Mouse (Mus musculus): ENCODE measurements around the gene Rnf180.
"Not testable (repeated sequence)": the region's sequence is repeated elsewhere in the genome, so short reads cannot be mapped to it uniquely, and the experiment has no call there.

Rnf180 gene

DNA sequence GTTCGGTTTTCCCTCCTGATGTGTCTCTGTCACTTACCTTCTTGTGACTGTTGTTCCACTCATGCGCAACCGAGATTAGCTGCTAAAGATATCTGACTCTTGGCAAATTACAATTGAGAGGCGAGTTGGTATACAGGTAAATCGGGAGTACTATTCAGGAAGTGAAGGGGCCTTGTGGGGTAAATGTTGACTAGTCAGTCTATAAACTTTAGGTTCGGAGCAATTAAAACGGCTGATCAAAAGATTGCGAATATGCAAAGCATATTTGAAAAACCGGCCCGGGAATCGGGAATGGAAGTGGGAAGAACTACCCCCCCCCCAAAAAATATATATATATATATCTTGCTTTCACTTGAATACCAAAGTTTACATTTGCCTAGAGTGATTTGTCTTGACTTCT, at the start of gene Rnf180:
Rnf180 (minus strand) TSS at position 101 of the 400 bp plus-strand sequence.
- no peak for DNase-seq (ENCODE audit: extremely low spot score)

DNA sequence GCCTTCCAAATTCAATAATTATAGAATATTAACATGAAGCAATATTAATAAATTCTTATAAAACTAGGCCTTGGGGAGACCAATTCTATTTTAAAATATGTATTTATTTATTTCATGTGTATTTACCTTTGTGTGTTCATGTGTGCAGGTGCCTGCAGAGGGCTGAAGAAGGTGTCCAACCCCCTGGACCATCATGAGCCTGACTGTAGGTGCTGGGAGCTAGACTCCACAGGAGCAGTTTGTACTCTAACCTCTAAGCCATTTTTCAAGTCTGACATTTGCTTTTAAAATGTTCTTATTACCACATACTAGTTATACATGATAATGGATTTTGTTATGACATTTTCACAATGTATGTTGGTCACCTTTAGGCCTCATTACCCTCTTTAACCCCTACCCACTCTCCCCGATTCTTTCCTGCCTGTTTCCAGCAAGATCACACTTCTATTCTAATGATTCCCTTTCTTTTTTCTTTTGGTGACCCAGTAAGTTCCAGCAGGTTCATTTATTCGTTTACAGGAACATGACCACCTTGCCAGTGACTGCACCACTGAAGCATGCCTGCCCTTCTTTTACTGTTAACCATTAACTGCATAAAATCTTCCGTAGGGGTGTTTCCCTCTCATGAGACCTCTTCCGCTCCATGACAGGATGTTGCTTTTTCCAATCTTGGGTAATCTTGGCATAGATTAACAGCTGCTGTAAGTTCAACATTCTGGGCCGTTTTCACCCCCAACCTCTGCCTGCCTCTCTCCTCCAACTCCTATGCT, 36.8 kb upstream of the Rnf180 start:
- no peak for DNase-seq (ENCODE audit: extremely low spot score)

DNA sequence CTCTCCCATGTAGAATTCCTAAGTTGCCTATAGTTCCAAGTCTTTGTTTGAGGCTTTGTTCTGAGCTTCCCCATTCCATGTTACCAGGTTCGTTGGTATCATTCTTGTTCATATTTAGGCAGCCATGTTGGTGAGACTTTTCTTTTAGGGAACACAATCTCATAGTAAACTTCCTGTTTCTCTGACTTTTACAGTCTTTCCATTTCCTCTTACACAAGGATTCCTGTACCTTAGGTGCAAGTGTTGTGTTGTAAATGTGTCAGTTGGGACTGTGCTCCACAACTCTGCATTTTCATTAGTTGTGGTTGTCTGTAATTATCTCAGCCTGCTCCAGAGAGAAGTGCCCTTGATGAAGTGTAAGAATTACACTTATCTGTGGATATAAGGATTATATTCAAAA, 32.3 kb upstream of the Rnf180 start:
- DNase-seq (ENCODE audit: extremely low spot score) = no peak

DNA sequence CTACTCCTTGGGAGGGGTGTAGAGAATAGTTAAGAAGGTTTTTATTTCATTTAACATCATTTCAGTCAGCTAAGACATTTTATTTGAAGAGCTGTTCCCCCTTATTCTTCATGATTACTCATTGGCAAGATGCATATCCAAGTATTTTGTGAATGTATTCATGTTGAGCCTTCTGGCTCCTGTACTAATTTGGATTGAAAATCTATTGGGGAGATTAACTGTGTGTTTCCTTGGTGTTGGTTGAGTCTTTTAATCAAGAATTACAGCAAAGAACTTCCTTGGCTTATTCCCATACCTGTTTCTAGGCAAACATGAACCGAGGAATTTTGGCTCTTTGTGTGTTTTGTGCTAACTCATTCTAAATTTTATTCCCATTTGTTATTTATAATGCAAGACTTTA, 22.3 kb upstream of the Rnf180 start:
- DNase-seq (ENCODE audit: extremely low spot score) = no peak

DNA sequence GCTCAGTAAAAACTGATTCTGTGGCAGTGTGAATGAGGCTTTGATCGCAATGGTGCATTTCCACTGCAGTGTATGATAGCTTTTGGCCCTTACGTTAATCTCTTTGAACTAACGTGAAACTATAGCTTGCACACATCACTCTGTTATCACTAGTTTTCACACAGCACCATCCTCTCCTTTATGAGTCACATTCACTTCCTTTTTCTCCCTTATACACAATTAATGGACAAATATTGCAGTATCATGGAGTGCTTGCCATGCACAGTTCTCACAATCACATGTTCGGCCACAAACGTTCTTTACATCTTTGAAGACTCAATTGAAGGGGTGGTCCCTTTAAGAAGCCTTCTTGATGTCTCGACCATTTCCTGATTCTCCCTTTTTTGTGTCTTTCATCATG, 21.4 kb upstream of the Rnf180 start:
- DNase-seq (ENCODE audit: extremely low spot score) = no peak

DNA sequence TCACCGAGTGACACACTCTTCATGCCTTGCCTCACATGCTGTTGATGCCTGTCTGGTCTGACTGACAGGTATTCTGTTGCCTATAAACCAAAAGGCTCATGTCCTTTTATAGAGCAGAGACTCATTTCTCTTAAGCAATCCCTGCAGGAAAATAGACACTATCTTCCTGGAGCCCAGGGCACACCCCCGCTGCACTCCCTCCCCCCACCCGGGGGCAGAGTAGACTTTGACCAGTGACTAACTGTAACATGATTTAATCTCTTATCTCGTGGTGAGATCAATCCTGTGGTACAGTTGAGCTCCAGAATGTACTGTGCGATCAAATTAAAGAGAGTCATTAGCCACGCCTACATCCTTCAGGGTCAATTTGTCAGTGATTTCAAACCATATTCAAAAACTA, 18.1 kb upstream of the Rnf180 start:
- DNase-seq (ENCODE audit: extremely low spot score) = no peak

DNA sequence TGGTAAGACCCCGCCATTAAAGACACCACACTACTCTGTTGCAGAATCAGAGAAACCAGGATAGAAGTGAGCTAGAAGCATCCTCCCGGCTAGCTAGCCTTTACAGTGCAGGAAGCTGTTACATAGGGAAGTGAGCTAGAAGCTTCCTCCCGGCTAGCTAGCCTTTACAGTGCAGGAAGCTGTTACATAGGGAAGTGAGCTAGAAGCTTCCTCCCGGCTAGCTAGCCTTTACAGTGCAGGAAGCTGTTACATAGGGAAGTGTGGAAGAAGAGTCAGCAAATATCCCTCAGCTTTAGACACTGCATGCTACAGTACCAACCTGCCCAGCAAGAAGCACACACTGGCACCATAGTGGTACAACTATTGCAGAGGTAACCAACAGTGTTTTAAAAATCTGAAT, 15.9 kb upstream of the Rnf180 start:
- not testable (repeated sequence) for DNase-seq (ENCODE audit: extremely low spot score)

DNA sequence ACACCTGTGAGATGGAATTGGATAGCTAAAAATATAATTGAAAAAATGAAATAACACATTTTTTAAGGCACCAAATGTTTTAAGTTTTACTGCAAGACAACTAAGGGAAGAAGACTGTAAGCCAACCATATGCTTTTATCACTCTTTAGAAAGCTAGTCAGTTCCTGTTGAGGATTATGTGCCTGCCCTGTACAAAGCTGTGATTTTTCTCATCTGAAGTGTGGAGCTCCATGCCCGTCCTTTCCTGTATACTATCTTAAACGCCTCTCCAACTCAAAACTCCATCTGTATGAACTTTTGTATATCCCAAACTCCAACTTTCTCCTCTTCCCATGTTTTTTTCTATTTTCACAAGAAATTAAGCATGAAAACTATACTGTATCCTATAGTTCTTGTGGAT, 10.9 kb upstream of the Rnf180 start:
- no peak for DNase-seq (ENCODE audit: extremely low spot score)

DNA sequence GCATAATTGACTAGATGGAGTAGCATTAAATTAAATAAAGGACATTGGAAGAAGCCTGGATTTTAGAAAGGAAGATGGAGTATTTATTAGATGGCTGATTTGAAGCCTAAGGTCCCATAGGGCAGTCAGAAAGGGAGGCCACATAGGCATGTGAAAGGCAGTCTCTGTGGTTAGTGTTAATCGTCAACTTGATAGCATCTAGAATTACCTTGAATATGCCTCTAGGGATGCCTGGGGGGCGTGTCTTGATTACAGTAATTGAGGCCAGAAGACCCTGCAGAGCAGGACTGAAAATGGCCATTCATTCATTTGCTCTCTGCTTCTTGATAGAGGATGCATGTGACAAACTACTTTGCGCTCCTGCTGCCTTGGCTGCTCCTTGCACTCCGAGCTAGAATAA, 9.4 kb upstream of the Rnf180 start:
- DNase-seq (ENCODE audit: extremely low spot score) = no peak

DNA sequence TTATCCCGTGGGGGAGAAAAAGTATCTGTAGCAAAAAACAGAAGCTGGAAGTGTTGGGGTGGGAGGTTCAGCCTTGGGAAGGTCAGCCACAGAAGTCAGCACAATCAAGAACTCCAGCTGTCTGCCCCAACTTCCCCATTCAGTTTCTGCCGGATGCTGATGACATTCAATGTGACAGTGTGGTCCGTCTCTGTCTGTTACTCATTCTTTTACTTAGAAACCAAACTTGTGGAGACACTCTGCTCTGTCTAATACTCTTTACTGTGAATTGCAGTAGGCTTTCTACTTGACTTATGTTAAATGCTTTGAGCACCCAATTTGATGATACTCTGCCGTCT, 5.4 kb upstream of the Rnf180 start:
- DNase-seq (ENCODE audit: extremely low spot score) = no peak

DNA sequence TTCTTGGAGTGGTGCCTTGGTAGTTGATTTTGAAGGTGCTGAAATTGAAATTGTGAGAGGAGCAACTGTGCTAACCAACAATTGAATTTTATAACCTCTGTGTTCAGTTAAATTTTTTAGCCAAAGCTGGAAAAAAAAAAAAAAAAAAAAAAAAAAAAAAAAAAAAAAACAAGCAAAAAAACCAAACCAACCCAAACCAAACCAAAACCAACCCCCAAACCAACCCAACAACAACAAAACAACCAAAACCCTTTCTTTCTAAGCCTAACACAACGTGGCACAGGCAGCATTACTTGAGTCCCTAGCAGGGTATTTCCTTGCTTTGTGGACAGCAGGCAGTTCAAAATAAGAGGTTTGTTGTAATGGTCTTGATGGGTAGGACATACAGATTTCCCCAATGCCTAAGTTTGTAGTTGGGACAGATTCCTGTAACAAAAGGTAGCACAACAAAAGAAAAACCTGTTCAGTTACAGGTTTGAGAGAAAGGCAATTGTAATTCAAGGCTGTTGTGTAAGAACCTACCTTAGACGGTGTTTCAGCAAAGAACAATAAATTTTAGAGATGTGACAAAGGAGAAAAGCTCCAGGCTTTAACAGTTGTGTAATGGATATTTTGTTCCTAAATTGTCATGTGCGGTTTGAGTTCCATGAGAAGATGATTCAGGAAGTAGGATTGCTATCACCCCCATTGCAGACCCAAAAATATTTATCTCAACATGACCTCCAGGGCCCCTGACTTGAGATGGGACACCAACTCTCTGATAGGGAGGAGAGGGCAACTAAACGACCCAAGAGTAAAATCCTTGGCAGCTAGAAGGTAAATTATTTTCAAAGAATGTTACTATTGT, 4.8 kb upstream of the Rnf180 start:
- DNase-seq (ENCODE audit: extremely low spot score) = no peak

DNA sequence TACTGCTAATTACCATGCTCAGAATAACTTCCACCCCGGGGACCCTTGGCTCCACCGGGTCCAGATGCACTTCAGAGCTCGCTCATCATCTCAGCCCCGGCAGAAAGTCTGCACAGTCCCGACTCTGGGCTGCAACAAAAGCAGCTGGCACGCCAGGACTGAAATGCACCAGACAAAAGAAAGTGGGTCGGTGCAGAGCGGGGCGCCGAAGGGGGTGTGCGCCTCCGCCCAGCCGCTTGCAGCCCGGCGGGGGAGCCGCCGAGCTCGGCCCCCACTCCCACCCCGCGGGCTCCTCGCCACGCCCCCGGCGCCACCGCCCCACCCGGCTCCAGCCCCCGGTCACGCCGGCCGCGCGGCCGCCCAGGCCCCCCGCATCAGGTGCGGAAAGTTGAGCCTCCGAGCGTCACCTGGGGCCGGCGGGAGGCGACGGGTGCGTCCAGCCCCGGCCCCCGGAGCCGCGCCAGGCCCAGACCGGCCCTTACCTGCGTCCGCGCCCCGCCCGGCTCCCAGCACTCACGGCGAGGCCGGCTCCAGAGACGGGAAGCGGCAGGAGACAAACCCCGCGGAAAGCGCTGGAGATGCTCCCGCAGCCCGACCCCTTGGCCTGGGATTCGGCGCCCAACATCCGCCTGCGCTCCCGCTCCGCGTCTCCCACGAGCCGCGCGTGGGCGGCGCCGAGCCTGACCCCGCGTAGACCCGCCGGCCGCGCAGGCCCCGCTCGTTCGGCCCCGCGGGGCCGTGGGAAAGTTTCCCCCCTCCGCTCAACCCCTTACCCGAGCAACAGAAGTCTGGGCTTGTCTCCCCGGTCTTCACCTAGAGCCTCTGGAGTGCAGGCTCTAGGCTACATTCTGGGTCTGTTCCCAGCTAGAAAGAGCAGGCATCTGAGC, 591 bp downstream of the Rnf180 start:
- DNase-seq (ENCODE audit: extremely low spot score) = peak; percentile 70

DNA sequence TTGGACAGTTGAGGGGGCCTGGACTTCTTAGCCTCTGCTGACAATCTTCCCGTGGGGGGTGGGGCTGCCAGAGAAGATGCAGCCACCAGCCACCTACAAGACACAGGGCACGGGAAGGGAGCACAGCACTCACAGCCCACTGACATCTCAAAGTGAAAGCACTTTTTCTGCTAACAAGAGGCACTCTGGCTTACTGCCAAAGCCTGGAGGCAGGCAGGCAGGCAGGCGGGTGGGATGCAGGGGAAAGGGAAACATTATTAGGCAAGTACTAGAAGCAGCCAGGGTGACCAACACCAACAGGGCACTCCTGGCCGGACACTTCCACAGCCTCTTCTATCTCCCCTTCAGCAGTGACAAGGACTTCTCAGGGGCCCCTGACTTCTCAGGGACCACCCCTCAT, 2.8 kb downstream of the Rnf180 start:
- no peak for DNase-seq (ENCODE audit: extremely low spot score)

DNA sequence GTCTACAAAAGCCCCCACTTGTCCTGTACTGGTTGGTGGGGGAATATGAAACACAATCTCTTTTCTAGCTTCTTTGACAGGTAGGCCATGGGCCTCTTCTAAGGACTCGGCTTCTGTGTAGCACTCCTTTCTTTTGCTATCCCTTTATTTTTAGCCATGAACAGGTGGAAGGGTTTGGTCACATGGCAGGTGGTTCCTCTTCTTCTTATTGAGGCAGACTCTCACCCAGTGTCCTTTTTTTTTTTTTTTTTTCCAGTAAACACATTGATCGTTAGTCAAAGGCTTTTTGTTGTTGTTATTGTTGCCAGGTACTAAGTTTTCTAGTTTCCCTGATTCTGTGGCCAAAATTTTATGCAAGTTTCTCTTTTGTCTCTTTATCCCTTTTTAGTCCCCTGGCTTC, 4.0 kb downstream of the Rnf180 start:
- no peak for DNase-seq (ENCODE audit: extremely low spot score)

DNA sequence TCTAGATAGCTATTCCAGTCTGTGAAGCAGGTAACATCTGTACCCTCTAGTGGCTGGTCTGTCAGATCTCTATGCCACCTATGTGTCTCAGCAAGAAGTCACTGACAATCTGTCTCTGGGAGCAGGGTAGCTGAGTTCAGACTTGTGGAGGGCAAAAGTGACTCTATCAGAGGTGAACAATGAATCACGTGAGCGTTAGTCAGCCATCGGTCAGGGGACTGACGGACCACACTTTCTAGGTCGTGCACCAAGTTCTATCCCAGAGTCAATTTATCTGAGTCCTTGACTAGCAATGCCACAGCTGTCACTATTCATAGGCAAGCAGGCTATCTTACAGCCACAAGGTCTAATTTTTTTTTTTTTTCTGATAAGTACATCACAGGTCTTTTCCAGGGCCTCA, 4.6 kb downstream of the Rnf180 start:
- no peak for DNase-seq (ENCODE audit: extremely low spot score)

DNA sequence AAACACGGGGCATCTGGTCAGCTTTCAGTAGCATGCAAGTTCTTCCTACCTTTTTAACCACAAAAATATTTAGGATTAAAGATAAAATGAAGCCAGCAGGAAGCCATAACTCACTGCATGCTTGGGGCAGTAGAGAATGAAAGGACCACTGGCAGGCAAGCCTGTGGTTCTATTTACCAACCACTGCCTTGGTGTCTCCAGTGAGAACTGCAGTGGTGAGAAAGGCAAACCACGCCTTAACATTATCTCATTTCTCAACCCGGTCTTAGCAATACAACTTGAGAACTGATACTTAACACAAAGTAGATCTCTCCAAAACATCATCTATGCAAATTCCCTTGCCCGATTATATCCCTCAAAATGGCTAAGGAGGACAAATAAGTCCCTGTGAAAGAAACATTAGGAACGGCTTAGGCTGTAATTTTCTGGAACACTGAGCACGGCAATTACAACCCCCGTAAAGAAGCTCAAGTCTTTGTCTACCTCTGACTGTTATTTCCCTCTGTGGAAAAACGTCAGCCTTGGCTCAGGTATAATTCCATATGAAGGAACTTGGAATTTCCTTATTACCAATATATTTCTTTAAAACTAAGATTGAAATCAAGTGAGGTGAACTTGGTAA, 15.1 kb downstream of the Rnf180 start:
- DNase-seq (ENCODE audit: extremely low spot score) = no peak

DNA sequence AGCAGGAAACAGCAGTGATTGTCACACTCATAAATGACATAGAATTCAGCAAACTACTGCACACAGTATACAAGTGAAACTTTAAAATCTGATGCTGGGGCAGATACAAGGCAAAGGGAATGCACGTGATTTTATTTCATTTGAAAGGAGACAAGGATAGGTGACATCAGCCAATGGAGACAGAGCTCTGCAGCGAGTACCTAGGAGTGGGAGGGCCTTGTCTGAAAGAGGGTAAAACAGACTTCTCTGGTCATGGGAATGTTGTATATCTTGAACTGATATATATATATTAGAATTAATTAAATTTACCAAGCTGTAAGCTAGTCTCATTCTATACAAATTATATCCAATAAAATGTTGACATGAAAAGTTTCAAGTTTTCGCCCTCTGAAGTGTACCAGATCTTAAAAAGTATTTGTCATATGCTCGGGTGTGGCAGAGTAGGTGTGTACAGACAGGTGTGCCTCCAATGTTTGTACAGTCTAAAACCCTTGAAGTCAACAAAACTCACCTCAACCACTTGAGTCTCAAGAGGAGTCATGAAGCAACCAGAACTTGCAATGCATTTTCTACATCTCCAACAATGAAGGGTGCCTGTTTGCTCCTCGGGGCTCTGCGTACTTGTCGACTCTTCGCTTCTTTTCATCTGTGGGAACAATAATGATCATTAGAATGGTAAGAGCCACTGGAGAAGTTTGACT, 24.1 kb downstream of the Rnf180 start:
- no peak for DNase-seq (ENCODE audit: extremely low spot score)

DNA sequence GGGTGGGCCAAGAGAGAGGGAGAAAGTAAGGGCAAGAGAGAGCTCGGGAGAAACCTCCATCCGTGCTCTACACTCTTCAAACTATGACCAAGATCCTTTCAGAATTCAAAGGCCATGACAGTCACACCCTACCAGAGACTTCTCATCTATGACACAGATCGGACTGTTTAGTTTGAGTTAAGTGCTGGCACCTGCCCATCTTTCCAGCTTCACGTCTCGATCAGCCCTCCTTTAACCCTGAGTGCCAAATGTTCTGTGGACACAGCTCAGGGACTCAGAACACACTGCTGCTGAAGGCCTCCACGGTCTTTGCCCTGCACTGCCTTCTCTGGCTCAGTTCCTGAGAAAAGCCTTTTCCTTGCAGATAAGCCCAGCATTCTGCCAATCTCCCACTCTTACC, 27.2 kb downstream of the Rnf180 start:
- no peak for DNase-seq (ENCODE audit: extremely low spot score)

DNA sequence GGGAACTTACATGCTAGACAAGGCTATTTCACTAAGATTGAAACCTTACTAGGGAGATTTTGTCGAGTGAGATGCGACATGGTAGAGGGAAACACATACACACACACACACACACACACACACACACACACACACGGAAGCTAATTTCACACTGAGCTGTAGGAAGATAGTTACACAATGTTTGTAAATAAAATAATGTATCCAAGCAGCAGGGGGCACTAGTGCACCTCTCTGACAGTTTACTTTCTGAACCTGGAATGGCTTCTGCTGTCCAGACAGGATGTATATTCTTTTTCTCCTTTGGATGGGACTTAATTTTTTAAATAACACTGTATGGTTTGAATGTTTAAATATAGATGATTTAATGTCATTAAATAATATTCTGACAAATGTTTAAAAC, 27.9 kb downstream of the Rnf180 start:
- DNase-seq (ENCODE audit: extremely low spot score) = peak; percentile 33

DNA sequence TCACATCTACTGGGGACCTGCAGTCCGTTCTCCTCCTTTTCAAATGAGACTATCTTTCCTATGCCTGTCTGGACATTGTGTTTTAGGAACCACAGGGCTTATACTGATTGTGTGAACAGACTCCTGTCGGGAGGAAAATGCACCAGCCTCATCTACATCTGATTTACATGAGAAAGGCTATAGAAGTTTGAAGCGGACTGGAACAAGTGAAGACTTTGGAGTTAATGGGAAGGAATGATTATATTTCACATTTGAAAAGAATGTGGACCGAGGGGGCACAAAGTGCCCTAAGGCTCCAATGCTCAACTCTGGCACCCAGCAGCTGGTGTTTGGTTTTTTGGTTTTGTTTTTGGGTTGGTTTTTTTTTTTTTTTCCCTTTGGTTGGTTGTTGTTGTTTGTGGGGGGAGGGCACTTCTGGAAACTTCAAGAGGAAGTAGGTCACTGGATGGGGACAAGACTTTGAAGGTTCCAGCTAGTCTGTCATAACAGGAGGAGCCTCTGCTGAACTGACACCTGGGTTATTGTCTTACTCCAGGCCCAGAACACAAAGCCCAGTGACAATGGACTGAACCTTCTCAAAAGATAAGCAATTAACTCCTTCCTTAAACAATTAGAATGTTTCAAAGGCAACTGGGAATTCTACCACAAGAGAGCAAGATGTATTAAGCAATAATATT, 37.7 kb downstream of the Rnf180 start:
- no peak for DNase-seq (ENCODE audit: extremely low spot score)

DNA sequence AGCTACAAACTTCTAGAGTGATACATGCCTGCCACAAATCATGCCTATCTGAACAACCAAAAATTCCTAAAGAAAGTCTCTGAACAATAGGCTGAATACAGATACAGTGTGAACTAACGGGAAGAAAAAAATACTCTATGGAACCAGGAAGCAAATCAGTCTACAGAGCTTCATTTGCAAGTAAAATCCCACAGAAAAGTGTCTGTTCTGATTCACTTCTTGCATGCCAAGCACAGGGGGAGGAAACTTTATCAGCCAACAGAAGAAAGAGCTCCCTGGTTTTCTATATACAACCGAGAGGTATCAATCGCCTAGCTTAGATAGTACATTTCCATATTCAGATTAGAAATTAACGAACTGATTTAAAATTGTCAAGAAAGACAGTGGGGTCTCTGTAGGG, 43.8 kb downstream of the Rnf180 start:
- DNase-seq (ENCODE audit: extremely low spot score) = no peak
